Mouse (Mus musculus) myocyte (in vitro differentiated cells): Measurements from ENCODE around the gene Eepd1. TPM values are rescaled to one million over a fixed set of nuclear protein-coding genes. Genes with fewer than 3 reads are reported as not detected.

Experiments used
- H3K27me3 ChIP-seq: one replicate; pipeline ENCODE4 v1.6.1; 2011; ENCODE audit not compliant: control insufficient read depth, insufficient read depth, insufficient read length
- H3K36me3 ChIP-seq: one replicate; pipeline ENCODE4 v1.6.1; 2011; ENCODE audit not compliant: control insufficient read depth, insufficient read depth
- H3K4me2 ChIP-seq: one replicate; pipeline ENCODE4 v1.6.1; 2011; ENCODE audit warnings: low read depth, control low read depth
- H3K4me3 ChIP-seq: one replicate; pipeline ENCODE4 v1.5.1; 2011; ENCODE audit warnings: mild to moderate bottlenecking, control low read depth, moderate library complexity
- H3K79me2 ChIP-seq: one replicate; pipeline ENCODE4 v1.6.1; 2011; ENCODE audit not compliant: control insufficient read depth, insufficient read depth
- H3ac ChIP-seq: one replicate; pipeline ENCODE4 v1.6.1; 2011; ENCODE audit not compliant: control insufficient read depth, insufficient read length
- CEBPB ChIP-seq: IDR thresholded peaks from 2 replicates; pipeline ENCODE4 v1.6.1; 2011; ENCODE audit warnings: mild to moderate bottlenecking, moderate library complexity; ENCODE audit not compliant: poor library complexity, insufficient read depth, severe bottlenecking
- E2F4 ChIP-seq: IDR thresholded peaks from one replicate; pipeline ENCODE4 v1.6.1; 2011; ENCODE audit warnings: mild to moderate bottlenecking, control low read depth, moderate library complexity; ENCODE audit not compliant: insufficient read depth
- MAX ChIP-seq: IDR thresholded peaks from one replicate; pipeline ENCODE4 v1.6.1; 2011; ENCODE audit warnings: low read depth, mild to moderate bottlenecking, control low read depth
- MYOD1 ChIP-seq, 3 experiments: IDR thresholded peaks; one replicate each; pipeline ENCODE4 v1.6.1; 2011; ENCODE audit warnings: control low read depth in 2 of 3, low read depth in 2 of 3, mild to moderate bottlenecking in 2 of 3, moderate library complexity in 1 of 3; ENCODE audit not compliant: insufficient read length in 2 of 3, control insufficient read depth in 1 of 3
- MYOG ChIP-seq, 3 experiments: IDR thresholded peaks; one replicate each; pipeline ENCODE4 v1.6.1; 2011; ENCODE audit warnings: control low read depth in 2 of 3, low read depth in 2 of 3, mild to moderate bottlenecking in 2 of 3; ENCODE audit not compliant: insufficient read length in 2 of 3, control insufficient read depth in 1 of 3, insufficient read depth in 1 of 3
- POLR2A ChIP-seq: IDR thresholded peaks from one replicate; pipeline ENCODE4 v1.6.1; 2011; ENCODE audit warnings: low read depth, mild to moderate bottlenecking, control low read depth, moderate library complexity; ENCODE audit not compliant: insufficient read length
- POLR2AphosphoS2 ChIP-seq: IDR thresholded peaks from one replicate; pipeline ENCODE4 v1.6.1; 2011; ENCODE audit warnings: low read depth, control low read depth; ENCODE audit not compliant: insufficient read length
- REST ChIP-seq: IDR thresholded peaks from one replicate; pipeline ENCODE4 v1.6.1; 2011; ENCODE audit warnings: mild to moderate bottlenecking, control low read depth, moderate library complexity; ENCODE audit not compliant: insufficient read depth, insufficient read length
- SRF ChIP-seq: IDR thresholded peaks from one replicate; pipeline ENCODE4 v1.6.1; 2011; ENCODE audit warnings: low read depth; ENCODE audit not compliant: control insufficient read depth, insufficient read length
- TCF12 ChIP-seq: IDR thresholded peaks from one replicate; pipeline ENCODE4 v1.6.1; 2011; ENCODE audit warnings: mild to moderate bottlenecking, control low read depth; ENCODE audit not compliant: poor library complexity, insufficient read depth, severe bottlenecking
- TCF3 ChIP-seq: IDR thresholded peaks from one replicate; pipeline ENCODE4 v1.6.1; 2011; ENCODE audit warnings: low read depth, control low read depth; ENCODE audit not compliant: insufficient read length
- USF1 ChIP-seq: IDR thresholded peaks from one replicate; pipeline ENCODE4 v1.6.1; 2011; ENCODE audit warnings: low read depth, mild to moderate bottlenecking, control low read depth, moderate library complexity
- polyA plus RNA-seq: library from polyadenylated mRNA; unstranded; fragments of >200 nt; fragmentation: generic; extraction: Trizol; gene quantifications from one replicate; pipeline ENCODE4 v1.2.1, GENCODE M21; 2012; ENCODE audit warnings: missing spikeins

The Eepd1 gene
- polyA plus RNA-seq, 1 experiment: 6.7 TPM

- H3K4me3 ChIP-seq: no peak overlapping the region
- no peaks in the 10 kb centered on the region for H3K79me2 ChIP-seq
- no peaks in the 10 kb centered on the region for H3K36me3 ChIP-seq
- H3K4me2 ChIP-seq: no peak overlapping the region
- TF ChIP-seq POLR2AphosphoS2 (no peak), E2F4 (no peak), CEBPB (no peak), MYOD1 (IDR thresholded peaks at IDR 0.05; ENCODE audit: control insufficient read depth in 1 of 3, insufficient read length in 2 of 3, low read depth in 2 of 3) (no peak), TCF3 (no peak), SRF (no peak), MYOG (IDR thresholded peaks at IDR 0.05; ENCODE audit: control insufficient read depth in 1 of 3, insufficient read depth in 1 of 3, insufficient read length in 2 of 3, low read depth in 2 of 3) (no peak), TCF12 (no peak), MAX (no peak), POLR2A (no peak), REST (no peak), USF1 (no peak)
- H3ac ChIP-seq: no peak overlapping the region
- no peaks in the 10 kb centered on the region for H3K27me3 ChIP-seq
Measured at GRCm38 (mm10) chr9:25487446-25488110, 6.2 kb downstream of the Eepd1 start.

- H3ac ChIP-seq: no peak overlapping the region
- H3K27me3 ChIP-seq: no peaks in the 10 kb centered on the region
- H3K4me3 ChIP-seq: no peak overlapping the region
- TF ChIP-seq CEBPB (no peak), TCF3 (no peak)
- H3K4me2 ChIP-seq: no peak overlapping the region
- no peaks in the 10 kb centered on the region for H3K79me2 ChIP-seq
- no peaks in the 10 kb centered on the region for H3K36me3 ChIP-seq
Measured at GRCm38 (mm10) chr9:25488581-25488980, 7.2 kb downstream of the Eepd1 start.

GRCm38 (mm10) chr9:25489221-25489960 is 8.0 kb downstream of the Eepd1 start:
- H3K4me2 ChIP-seq: no peak overlapping the region
- no peaks in the 10 kb centered on the region for H3K79me2 ChIP-seq
- H3K27me3 ChIP-seq: no peaks in the 10 kb centered on the region
- no peak for TF ChIP-seq MYOG (IDR thresholded peaks at IDR 0.05; ENCODE audit: control insufficient read depth in 1 of 3, insufficient read depth in 1 of 3, insufficient read length in 2 of 3, low read depth in 2 of 3)
- TF ChIP-seq E2F4: no peak
- no peak for TF ChIP-seq REST
- TF ChIP-seq SRF: no peak
- TF ChIP-seq USF1: no peak
- TF ChIP-seq TCF3: no peak
- TF ChIP-seq TCF12: no peak
- no peak overlapping the region for H3K4me3 ChIP-seq
- H3ac ChIP-seq: no peak overlapping the region
- no peaks in the 10 kb centered on the region for H3K36me3 ChIP-seq

GRCm38 (mm10) chr9:25490278-25491145 is 9.2 kb downstream of the Eepd1 start:
- TF ChIP-seq REST (no peak), POLR2A (no peak), CEBPB (no peak), MAX (no peak), MYOG (IDR thresholded peaks at IDR 0.05; ENCODE audit: control insufficient read depth in 1 of 3, insufficient read depth in 1 of 3, insufficient read length in 2 of 3, low read depth in 2 of 3) (no peak), TCF12 (no peak), E2F4 (no peak), MYOD1 (IDR thresholded peaks at IDR 0.05; ENCODE audit: control insufficient read depth in 1 of 3, insufficient read length in 2 of 3, low read depth in 2 of 3) (no peak), POLR2AphosphoS2 (no peak), SRF (no peak), USF1 (no peak), TCF3 (no peak)
- H3K4me3 ChIP-seq: no peak overlapping the region

More at GRCm38 (mm10) chr9:25490278-25491145, 9.2 kb downstream of the Eepd1 start:
- H3ac ChIP-seq: no peak overlapping the region
- no peaks in the 10 kb centered on the region for H3K27me3 ChIP-seq
- H3K79me2 ChIP-seq: no peaks in the 10 kb centered on the region
- no peak overlapping the region for H3K4me2 ChIP-seq
- no peaks in the 10 kb centered on the region for H3K36me3 ChIP-seq
